Mouse (Mus musculus) layer of hippocampus, postnatal 10 days (tissue): ENCODE data around the gene Pelp1. TPM values are rescaled to one million over a fixed set of nuclear protein-coding genes. Genes with fewer than 3 reads are reported as not detected.

ENCODE experiments used
- DNase-seq, 2 experiments: peaks; one replicate each; pipeline ENCODE4 v3.0.0; 2021; ENCODE audit warnings: low spot score in 2 of 2
- microRNA-seq, 2 experiments: library from miRNA; unstranded; fragments of <30 nt; microRNA quantifications; one replicate each; pipeline ENCODE4 v1.2.0; 2021
- total RNA-seq, 2 experiments: library from RNA; stranded (reverse); gene quantifications; 2 replicates each; pipeline ENCODE4 v1.2.3; 2021

The Pelp1 gene
- total RNA-seq, 2 experiments from 2014 or later, result 41.3 to 46.8 TPM

GRCm38 (mm10) chr11:70345061-70345460 is 64.8 kb downstream of the Pelp1 start:
- DNase-seq, result no peak

Small RNAs within 50 kb of the gene (microRNA-seq; reads per million reads assigned to microRNA genes)
- 3.8 to 5.3 reads per million in 2 experiments for gene Mir7115

Other genes starting within 250 kb of the Pelp1 start
- 10 to 100 TPM; 32.8 to 39.6 TPM for gene Slc16a11, start 197.3 kb downstream of the Pelp1 start, total RNA-seq
- gene Slc16a13, start 189.0 kb downstream of the Pelp1 start, total RNA-seq, result 10 to 100 TPM in 1 of 2 experiments, 1 to 10 TPM in 1; 9.2 to 12.1 TPM
- gene Bcl6b, start 180.2 kb downstream of the Pelp1 start, total RNA-seq, result 1 to 10 TPM; 4.3 to 7.4 TPM
- gene 0610010K14Rik, start 172.1 kb downstream of the Pelp1 start, total RNA-seq, result 10 to 100 TPM; 44.8 to 55.3 TPM
- 1 to 10 TPM; 6.6 to 8.7 TPM for gene Gm21988, start 170.2 kb downstream of the Pelp1 start, total RNA-seq
- gene Rnasek, start 170.2 kb downstream of the Pelp1 start, total RNA-seq, result 100 to 1,000 TPM; 306 to 350 TPM
- gene Alox12, start 154.7 kb downstream of the Pelp1 start, total RNA-seq, result under 1 TPM; 0.45 to 0.69 TPM
- not detected for gene Alox12e, start 87.4 kb downstream of the Pelp1 start, total RNA-seq
- not detected for gene Alox15, start 58.0 kb downstream of the Pelp1 start, total RNA-seq
- gene Arrb2, start 22.6 kb upstream of the Pelp1 start, total RNA-seq, result 10 to 100 TPM; 92.5 to 96.0 TPM
- gene Med11, start 41.9 kb upstream of the Pelp1 start, total RNA-seq, result 10 to 100 TPM; 20.5 TPM
- 1 to 10 TPM in 1 of 2 experiments, under 1 TPM in 1; 0.96 to 1.1 TPM for gene Zmynd15, start 49.4 kb upstream of the Pelp1 start, total RNA-seq
- under 1 TPM; 0.42 to 0.69 TPM for gene Cxcl16, start 50.0 kb upstream of the Pelp1 start, total RNA-seq
- not detected for gene Tm4sf5, start 95.2 kb upstream of the Pelp1 start, total RNA-seq
- not detected for gene Vmo1, start 104.6 kb upstream of the Pelp1 start, total RNA-seq
- not detected for gene Gltpd2, start 109.2 kb upstream of the Pelp1 start, total RNA-seq
- gene Psmb6, start 115.3 kb upstream of the Pelp1 start, total RNA-seq, result 100 to 1,000 TPM; 221 to 229 TPM
- not detected for gene Gm40193, start 122.9 kb upstream of the Pelp1 start, total RNA-seq
- 10 to 100 TPM; 25.0 to 25.6 TPM for gene Pld2, start 130.0 kb upstream of the Pelp1 start, total RNA-seq
- gene Mink1, start 152.8 kb upstream of the Pelp1 start, total RNA-seq, result 100 to 1,000 TPM; 208 to 249 TPM
- gene 4930544D05Rik, start 205.8 kb upstream of the Pelp1 start, total RNA-seq, result 1 to 10 TPM in 1 of 2 experiments, not detected in 1; 1.1 TPM
- gene Chrne, start 209.2 kb upstream of the Pelp1 start, total RNA-seq, result under 1 TPM in 1 of 2 experiments, not detected in 1; 0.94 TPM
- gene Gp1ba, start 229.1 kb upstream of the Pelp1 start, total RNA-seq, result not detected
- 10 to 100 TPM; 60.3 to 61.5 TPM for gene Rnf167, start 237.2 kb upstream of the Pelp1 start, total RNA-seq
- gene Slc25a11, start 237.4 kb upstream of the Pelp1 start, total RNA-seq, result 100 to 1,000 TPM; 117 to 125 TPM
- 100 to 1,000 TPM; 364 to 371 TPM for gene Pfn1, start 244.6 kb upstream of the Pelp1 start, total RNA-seq
- gene Eno3, start 247.2 kb upstream of the Pelp1 start, total RNA-seq, result 10 to 100 TPM in 1 of 2 experiments, 1 to 10 TPM in 1; 5.1 to 10.5 TPM